Mouse (Mus musculus) liver, adult 10 weeks (tissue): ENCODE results near the gene Olfr1185-ps1. TPM values are rescaled to one million over a fixed set of nuclear protein-coding genes. Genes with fewer than 3 reads are reported as not detected.

Source experiments
- polyA plus RNA-seq: library from polyadenylated mRNA; stranded (reverse); fragments of 350-450 nt; fragmentation: Illumina TruSeq; extraction: RNeasy Lipid Tissue Mini Kit (QIAGEN cat#74804); gene quantifications from one replicate; pipeline ENCODE4 v1.2.3, GENCODE M21; 2014; ENCODE audit warnings: low read depth, low replicate concordance

Gene Olfr1185-ps1
- not detected for polyA plus RNA-seq

DNA sequence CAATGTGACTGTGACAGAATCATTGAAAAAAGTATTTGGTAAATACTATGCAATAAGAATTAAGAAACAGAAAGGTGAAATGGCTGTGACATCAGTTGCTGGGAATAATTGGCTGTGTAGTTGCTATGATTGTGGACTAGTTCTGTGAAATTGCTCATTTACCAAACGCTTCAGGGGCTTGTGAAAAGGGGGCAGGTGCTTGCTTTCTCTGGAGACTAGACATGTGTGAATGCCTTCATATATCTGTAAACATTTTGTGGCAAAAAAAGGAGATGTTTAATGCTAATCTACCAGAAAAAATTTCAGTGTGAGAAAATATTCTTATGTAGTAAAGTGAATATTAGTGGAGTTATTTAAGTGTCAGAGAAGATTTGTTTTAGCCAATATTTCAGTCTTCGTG lies at the start of gene Olfr1185-ps1:
Olfr1185-ps1 (plus strand) TSS at position 301 of the 400 bp plus-strand sequence.

DNA sequence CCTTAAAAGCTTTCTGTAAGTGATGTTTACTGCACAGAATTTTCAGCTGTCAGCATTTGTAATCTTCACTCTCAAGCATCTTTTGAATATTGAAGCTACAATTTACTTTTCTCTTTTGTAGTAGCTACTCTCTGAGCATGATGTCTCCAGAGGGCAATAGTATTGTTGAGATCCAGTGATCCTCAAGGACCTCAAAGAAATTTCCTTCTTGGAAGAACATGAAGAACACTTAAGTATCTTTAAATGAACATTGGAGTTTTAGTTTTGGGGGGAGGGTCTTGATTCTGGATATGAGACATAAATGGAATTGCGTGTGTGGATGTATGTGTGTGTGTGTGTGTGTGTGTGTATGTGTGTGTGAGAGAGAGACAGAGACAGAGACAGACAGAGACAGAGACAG lies 44.1 kb upstream of the Olfr1185-ps1 start, which contains the start of gene Gm13757:
Gm13757 (minus strand) TSS at position 101 of the 400 bp plus-strand sequence.

DNA sequence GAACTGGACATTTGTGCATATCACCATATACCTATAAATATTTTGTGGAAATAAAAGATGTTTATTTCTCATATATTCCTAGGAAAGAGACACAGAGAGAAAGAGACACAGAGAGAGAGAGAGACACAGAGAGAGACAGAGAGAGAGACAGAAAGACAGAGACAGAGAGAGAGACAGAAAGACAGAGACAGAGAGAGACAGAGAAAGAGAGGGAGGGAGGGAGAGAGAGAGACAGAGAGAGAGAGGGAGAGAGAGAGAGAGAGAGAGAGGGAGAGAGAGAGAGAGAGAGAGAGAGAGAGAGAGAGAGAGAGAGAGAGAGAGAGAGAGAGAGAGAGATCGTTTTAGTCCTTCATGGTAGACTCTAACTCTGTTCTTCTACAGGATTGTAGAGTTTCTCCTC lies 38.6 kb upstream of the Olfr1185-ps1 start, which contains the start of gene Olfr1183:
Olfr1183 (plus strand) TSS at position 301 of the 400 bp plus-strand sequence.

DNA sequence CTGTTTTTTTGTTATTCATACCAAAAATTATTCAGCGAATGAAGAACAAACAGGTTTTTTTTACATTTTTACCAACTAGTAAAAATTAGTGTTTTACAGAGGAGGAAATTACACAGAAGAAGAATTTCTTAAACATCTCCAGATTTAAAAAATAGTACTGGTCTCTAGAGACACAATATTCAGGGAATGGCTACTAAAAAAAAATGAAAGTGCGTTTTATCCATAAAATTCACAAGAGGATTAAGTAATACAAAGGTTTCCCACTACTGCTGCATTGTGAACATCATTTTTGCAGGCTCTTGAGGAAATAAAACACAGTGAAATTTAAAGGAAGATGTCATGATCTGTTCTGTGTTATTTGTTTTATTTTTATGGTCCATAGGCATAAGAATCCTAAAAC lies 9.8 kb upstream of the Olfr1185-ps1 start, which contains the start of gene Olfr1184:
Olfr1184 (plus strand) TSS at position 301 of the 400 bp plus-strand sequence.

DNA sequence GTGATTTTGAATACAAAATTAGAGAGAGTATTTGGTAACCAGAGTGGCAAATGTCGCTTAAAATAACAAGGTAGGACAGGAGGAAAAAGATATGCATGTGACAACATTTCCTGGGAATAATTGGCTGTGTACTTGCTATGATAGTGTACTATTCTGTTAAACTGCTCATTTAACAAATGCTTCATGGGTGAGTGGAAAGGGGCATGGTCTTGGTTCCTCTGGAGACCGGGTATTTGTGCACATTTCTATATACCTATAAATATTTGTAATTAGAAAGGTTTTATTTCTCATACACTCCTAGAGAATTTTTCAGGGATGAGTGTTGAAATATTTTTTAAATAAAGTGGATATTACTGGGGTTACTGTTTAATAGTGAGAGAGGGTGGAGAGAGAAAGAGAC lies 25.1 kb downstream of the Olfr1185-ps1 start, which contains the start of gene Olfr1186:
Olfr1186 (plus strand) TSS at position 301 of the 400 bp plus-strand sequence.

Other genes with a start within 250 kb of the Olfr1185-ps1 start
- gene Olfr1173, start 213.4 kb upstream of the Olfr1185-ps1 start, polyA plus RNA-seq, result not detected
- not detected for gene Olfr1174-ps, start 178.2 kb upstream of the Olfr1185-ps1 start, polyA plus RNA-seq
- not detected for gene Olfr1175-ps, start 166.1 kb upstream of the Olfr1185-ps1 start, polyA plus RNA-seq
- gene Olfr1176, start 156.6 kb upstream of the Olfr1185-ps1 start, polyA plus RNA-seq, result not detected
- gene Olfr1177-ps, start 146.8 kb upstream of the Olfr1185-ps1 start, polyA plus RNA-seq, result not detected
- gene Olfr1178, start 106.3 kb upstream of the Olfr1185-ps1 start, polyA plus RNA-seq, result not detected
- gene Olfr1179, start 86.9 kb upstream of the Olfr1185-ps1 start, polyA plus RNA-seq, result not detected
- gene Olfr1180, start 74.2 kb upstream of the Olfr1185-ps1 start, polyA plus RNA-seq, result not detected
- not detected for gene Olfr1181, start 67.1 kb upstream of the Olfr1185-ps1 start, polyA plus RNA-seq
- not detected for gene Gm13757, start 44.2 kb upstream of the Olfr1185-ps1 start, polyA plus RNA-seq
- gene Olfr1183, start 38.5 kb upstream of the Olfr1185-ps1 start, polyA plus RNA-seq, result not detected
- gene Olfr1184, start 9.7 kb upstream of the Olfr1185-ps1 start, polyA plus RNA-seq, result not detected
- not detected for gene Olfr1186, start 25.2 kb downstream of the Olfr1185-ps1 start, polyA plus RNA-seq
- not detected for gene Olfr1188, start 63.6 kb downstream of the Olfr1185-ps1 start, polyA plus RNA-seq
- gene Olfr1189, start 93.1 kb downstream of the Olfr1185-ps1 start, polyA plus RNA-seq, result not detected
- gene Olfr1191-ps1, start 147.2 kb downstream of the Olfr1185-ps1 start, polyA plus RNA-seq, result not detected
- not detected for gene Olfr1192-ps1, start 155.2 kb downstream of the Olfr1185-ps1 start, polyA plus RNA-seq
- not detected for gene Olfr1193, start 182.3 kb downstream of the Olfr1185-ps1 start, polyA plus RNA-seq
- gene Olfr1195, start 195.9 kb downstream of the Olfr1185-ps1 start, polyA plus RNA-seq, result not detected
- gene Olfr1196, start 211.3 kb downstream of the Olfr1185-ps1 start, polyA plus RNA-seq, result not detected
- gene Olfr1197, start 239.0 kb downstream of the Olfr1185-ps1 start, polyA plus RNA-seq, result not detected